Mouse (Mus musculus) naive thymus-derived CD4-positive, alpha-beta T cell, adult 5 months (primary cell): Measurements from ENCODE around the gene Exosc1. TPM values are rescaled to one million over a fixed set of nuclear protein-coding genes. Genes with fewer than 3 reads are reported as not detected.

ENCODE experiments used
- polyA plus RNA-seq: library from polyadenylated mRNA; unstranded; fragments of 100-300 nt; shearing (Covaris generic); gene quantifications from one replicate; pipeline ENCODE4 v1.2.1, GENCODE M21; 2017

Gene Exosc1
- 81.5 TPM for polyA plus RNA-seq

DNA sequence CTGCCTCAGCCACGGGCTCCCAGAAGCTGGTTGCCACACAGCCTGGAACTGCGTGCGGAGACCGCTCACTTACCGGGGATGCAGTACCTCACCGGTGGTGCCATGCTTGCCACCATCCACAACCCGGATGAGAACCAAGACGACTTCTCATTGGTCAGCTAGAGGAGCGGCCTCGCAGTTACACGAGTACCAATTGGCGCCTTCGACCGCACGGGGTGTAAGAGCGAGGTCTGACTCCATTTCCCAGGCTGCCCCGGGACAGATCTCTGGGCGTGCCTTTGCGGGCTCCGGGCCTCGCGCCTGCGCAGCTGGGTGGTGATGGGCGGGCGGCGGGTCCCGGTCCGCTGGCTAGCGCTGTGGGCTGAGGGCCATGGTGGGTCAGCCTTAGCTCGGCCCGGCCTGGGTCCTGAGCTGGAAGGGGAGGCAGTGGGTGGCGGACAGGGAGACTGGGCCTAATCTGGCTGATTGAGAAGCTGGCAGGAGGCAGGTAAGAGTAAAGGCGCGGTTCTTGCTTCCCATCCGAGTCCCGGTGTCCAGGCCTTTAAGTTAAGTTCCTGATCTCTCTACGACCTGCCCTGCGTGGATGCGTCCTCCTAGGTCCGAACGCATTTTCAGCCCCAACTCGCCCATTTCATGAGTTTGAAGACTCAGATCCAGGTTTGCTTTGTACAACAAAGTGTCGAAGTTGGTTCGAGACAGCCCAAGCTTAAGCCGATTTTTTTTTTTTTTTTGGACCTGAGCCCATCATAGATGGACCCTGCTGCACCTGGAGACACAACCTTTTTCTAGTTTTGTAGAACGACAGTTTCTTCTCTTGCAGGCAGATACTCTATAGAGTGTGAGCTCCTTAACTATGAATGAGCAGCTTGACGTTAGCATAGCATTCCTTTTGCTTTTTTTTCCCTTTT lies at the start of gene Exosc1, which contains the start of gene Zdhhc16:
TSS of gene Exosc1 (minus strand) at position 245 of the 908 bp plus-strand sequence.
TSS of gene Zdhhc16 (plus strand) at position 302 of the 908 bp plus-strand sequence.

DNA sequence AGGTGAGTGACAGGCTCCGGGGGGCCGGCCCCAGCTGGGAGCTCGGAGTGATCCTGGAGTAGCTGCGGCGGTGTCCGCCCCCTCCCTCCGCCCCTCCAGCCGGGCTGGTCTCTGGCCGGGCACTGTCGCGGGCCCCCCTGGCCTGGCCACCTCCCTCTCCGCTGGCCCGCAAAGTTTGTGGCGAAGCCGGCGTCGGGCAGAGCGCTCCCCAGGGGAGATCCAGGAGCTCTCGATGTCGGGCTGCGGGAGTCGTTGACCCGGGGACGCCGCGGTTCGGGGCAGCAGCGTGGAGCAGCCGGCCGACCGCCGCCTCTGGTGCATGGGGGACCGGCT lies 48.3 kb upstream of the Exosc1 start, which contains the start of gene Ubtd1:
TSS of gene Ubtd1 (plus strand) at position 169 of the 333 bp plus-strand sequence.

DNA sequence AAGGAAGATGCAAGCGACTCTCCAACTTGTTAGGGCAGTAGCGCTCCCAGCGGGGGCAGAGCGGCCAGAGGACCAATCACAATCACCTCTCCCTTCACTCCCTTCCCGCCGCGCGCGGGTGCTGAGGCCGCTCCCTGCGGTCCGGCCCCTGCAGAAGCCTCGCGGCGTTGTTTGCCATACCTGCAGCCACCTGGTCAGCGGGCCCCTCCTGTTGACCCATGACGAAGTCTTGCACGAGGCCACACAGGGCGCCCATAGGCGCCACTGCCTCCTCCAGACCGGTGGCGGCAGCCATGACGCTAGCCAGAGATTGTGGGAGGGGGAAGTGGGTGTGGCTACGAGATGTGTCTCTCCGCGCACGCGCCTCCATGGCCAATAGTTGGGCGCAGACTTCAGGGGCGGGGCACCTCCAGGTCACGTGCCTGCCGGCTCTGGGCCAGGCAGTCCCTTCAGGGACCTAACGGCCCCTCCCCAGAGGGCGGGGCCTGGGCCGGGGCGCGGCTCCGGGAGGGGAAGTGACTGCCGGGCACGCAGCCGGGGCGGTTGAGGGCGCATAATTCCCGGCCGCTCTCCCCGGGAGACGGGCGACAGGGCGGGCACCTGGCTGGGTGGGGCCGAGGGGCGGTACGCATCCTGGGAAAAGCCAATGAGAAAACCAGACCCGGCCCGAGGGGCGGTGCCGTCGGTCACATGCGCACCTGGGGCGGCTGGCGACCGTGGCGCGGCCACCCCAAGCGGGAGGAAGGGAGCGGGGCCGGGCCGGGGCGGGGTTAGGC lies 47.8 kb upstream of the Exosc1 start, which contains the start of gene Mms19:
TSS of gene Mms19 (minus strand) at position 339 of the 776 bp plus-strand sequence.

GRCm38 (mm10) chr19:41911178-41912073 lies 21.8 kb downstream of the Exosc1 start, which contains the start of gene Pgam1:
Pgam1 (plus strand) TSS chr19:41911923.

GRCm38 (mm10) chr19:41895460-41896318 lies 37.5 kb downstream of the Exosc1 start, which contains the start of gene Rrp12:
Rrp12 (minus strand) TSS chr19:41896173.

Other genes with a start within 250 kb of the Exosc1 start
- gene Slit1, start 189.8 kb downstream of the Exosc1 start, polyA plus RNA-seq, result not detected
- 2.7 TPM for gene Arhgap19, start 131.4 kb downstream of the Exosc1 start, polyA plus RNA-seq
- gene Frat1, start 103.5 kb downstream of the Exosc1 start, polyA plus RNA-seq, result 10.1 TPM
- 212 TPM for gene Frat2, start 85.3 kb downstream of the Exosc1 start, polyA plus RNA-seq
- 38.0 TPM for gene Rrp12, start 37.2 kb downstream of the Exosc1 start, polyA plus RNA-seq
- 79.2 TPM for gene Pgam1, start 21.5 kb downstream of the Exosc1 start, polyA plus RNA-seq
- 40.5 TPM for gene Zdhhc16, start 57 bp upstream of the Exosc1 start, polyA plus RNA-seq
- 72.7 TPM for gene Mms19, start 47.7 kb upstream of the Exosc1 start, polyA plus RNA-seq
- gene Ubtd1, start 48.3 kb upstream of the Exosc1 start, polyA plus RNA-seq, result 7.1 TPM
- gene Ankrd2, start 102.6 kb upstream of the Exosc1 start, polyA plus RNA-seq, result not detected
- not detected for gene Hoga1, start 112.2 kb upstream of the Exosc1 start, polyA plus RNA-seq
- not detected for gene 4933411K16Rik, start 118.8 kb upstream of the Exosc1 start, polyA plus RNA-seq
- gene Morn4, start 152.9 kb upstream of the Exosc1 start, polyA plus RNA-seq, result not detected
- gene Pi4k2a, start 157.0 kb upstream of the Exosc1 start, polyA plus RNA-seq, result 75.1 TPM
- gene Avpi1, start 195.6 kb upstream of the Exosc1 start, polyA plus RNA-seq, result 18.2 TPM
- 18.0 TPM for gene Marveld1, start 214.0 kb upstream of the Exosc1 start, polyA plus RNA-seq
- 78.6 TPM for gene Zfyve27, start 230.5 kb upstream of the Exosc1 start, polyA plus RNA-seq